30 mouse cellular contexts compared by ENCODE assay signal in genomic region chr6:3935606-3936005, GRCm38 (mm10). TPM values are rescaled to one million over a fixed set of nuclear protein-coding genes. Genes with fewer than 3 reads are reported as not detected.
A peak's percentile ranks its signal among the peaks of the same experiment; 100 is the strongest.
DNase-seq lines count a peak whose midpoint lies in the region; ATAC-seq and TF ChIP-seq lines count a peak whose summit lies in the region.
"Had no signal": no experiment of that assay in that cellular context is flagged by ENCODE, and none has a peak within 500 bp of the region (broad histone marks: within the 10 kb centered on the region; RNA-seq: fewer than 3 reads in every experiment).

No protein-coding gene starts in this region.

- TF ChIP-seq CTCF in lung, postnatal 0 days (IDR thresholded peaks at IDR 0.05): no peak

- no peak overlapping the region for H3K4me3 ChIP-seq in kidney, embryonic 14.5 days (ENCODE audit: low read length)
- no peak overlapping the region for H3K4me3 ChIP-seq in lung, postnatal 0 days (ENCODE audit: low read depth, low read length)
- H3K4me3 ChIP-seq: embryonic facial prominence, embryonic 13.5 days; hindbrain, embryonic 13.5 days; layer of hippocampus, adult 2 months; megakaryocyte, embryonic 14.5 days; neural tube, embryonic 15.5 days had no signal

- H3K27me3 ChIP-seq in kidney, embryonic 14.5 days (ENCODE audit: control insufficient read depth, insufficient read depth, low read length): no peaks in the 10 kb centered on the region
- no peaks in the 10 kb centered on the region for H3K27me3 ChIP-seq in lung, postnatal 0 days (replicated peaks; ENCODE audit: insufficient read depth, low read length)
- H3K27me3 ChIP-seq: embryonic facial prominence, embryonic 13.5 days; hindbrain, embryonic 13.5 days; megakaryocyte, embryonic 14.5 days; neural tube, embryonic 15.5 days had no signal

- no peak overlapping the region for H3K9ac ChIP-seq in kidney, embryonic 14.5 days (ENCODE audit: low read depth, low read length)
- H3K9ac ChIP-seq in lung, postnatal 0 days (replicated peaks; ENCODE audit: low read depth): no peak overlapping the region
- H3K9ac ChIP-seq: embryonic facial prominence, embryonic 13.5 days; forebrain, postnatal 0 days; hindbrain, embryonic 13.5 days; neural tube, embryonic 15.5 days had no signal

- TF ChIP-seq EP300 in lung, postnatal 0 days (IDR thresholded peaks at IDR 0.05): no peak

- peak overlapping the region; percentile 24; the same call in 1 of the 2 replicates for H3K27ac ChIP-seq in kidney, embryonic 14.5 days (ENCODE audit: low read depth, low read length)
- no peak overlapping the region for H3K27ac ChIP-seq in lung, postnatal 0 days (ENCODE audit: low read length)
- H3K27ac ChIP-seq: embryonic facial prominence, embryonic 13.5 days; hindbrain, embryonic 13.5 days; layer of hippocampus, adult 2 months; neural tube, embryonic 15.5 days had no signal

- no peak overlapping the region for H3K4me2 ChIP-seq in kidney, embryonic 14.5 days (replicated peaks; ENCODE audit: low read depth, low read length)
- H3K4me2 ChIP-seq in lung, postnatal 0 days (replicated peaks; ENCODE audit: low read depth, low read length): no peak overlapping the region
- H3K4me2 ChIP-seq: embryonic facial prominence, embryonic 13.5 days; hindbrain, embryonic 13.5 days; neural tube, embryonic 15.5 days had no signal

- peak; percentile 30 for DNase-seq in embryo, embryonic 10.5 days (ENCODE audit: low spot score)
- no peak for DNase-seq in embryo, embryonic 10 days (ENCODE audit: low spot score)
- DNase-seq in ZHBTc4 (ENCODE audit: low read depth, low spot score): peak; percentile 2
- DNase-seq in lung, postnatal 0 days (ENCODE audit: low spot score): peak; percentile 33
- DNase-seq in left cerebral cortex, adult 9 months (ENCODE audit: low spot score in 2 of 2): no peak
- DNase-seq: cerebellum, adult 2 months; forebrain, postnatal 0 days; layer of hippocampus, postnatal 36 days; left cerebral cortex, postnatal 4 days; liver; right cerebral cortex, postnatal 4 days; thymus, adult 2 months had no signal

- ATAC-seq in kidney, embryonic 14.5 days (ENCODE audit: low FRiP score, low TSS enrichment): no peak
- ATAC-seq in lung, postnatal 0 days: 0 out of 2 replicates have a peak, but pooled peaks have one; percentile 46
- no peak for ATAC-seq in megakaryocyte-erythroid progenitor cell, adult 5-6 weeks (replicated peaks; ENCODE audit: low FRiP score, low TSS enrichment, poor library complexity, severe bottlenecking)
- ATAC-seq in erythroid progenitor cell, adult 5-6 weeks (replicated peaks; ENCODE audit: low FRiP score, poor library complexity, severe bottlenecking): no peak
- ATAC-seq: CD4-positive, CD25-positive, alpha-beta regulatory T cell, adult 4 months; forebrain, postnatal 0 days; midbrain, embryonic 16.5 days had no signal

- 72% methylated on average over 2 of the region's 2 CpGs for WGBS in kidney, embryonic 14.5 days
- 37% methylated on average over 2 of the region's 2 CpGs for WGBS in lung, postnatal 0 days

- H3K36me3 ChIP-seq in kidney, embryonic 14.5 days (ENCODE audit: control insufficient read depth, insufficient read depth, low read length): no peaks in the 10 kb centered on the region
- no peaks in the 10 kb centered on the region for H3K36me3 ChIP-seq in lung, postnatal 0 days (ENCODE audit: insufficient read depth, low read length)
- H3K36me3 ChIP-seq: embryonic facial prominence, embryonic 13.5 days; hindbrain, embryonic 13.5 days; neural tube, embryonic 15.5 days had no signal

- no peaks in the 10 kb centered on the region for H3K4me1 ChIP-seq in kidney, embryonic 14.5 days (ENCODE audit: control insufficient read depth, insufficient read depth, low read length)
- H3K4me1 ChIP-seq in lung, postnatal 0 days (ENCODE audit: insufficient read depth, low read depth, low read length): no peaks in the 10 kb centered on the region
- H3K4me1 ChIP-seq: embryonic facial prominence, embryonic 13.5 days; hindbrain, embryonic 13.5 days; megakaryocyte, embryonic 14.5 days; neural tube, embryonic 15.5 days had no signal

- H3K9me3 ChIP-seq in kidney, embryonic 14.5 days (ENCODE audit: control insufficient read depth, low read length): no peaks in the 10 kb centered on the region
- H3K9me3 ChIP-seq in lung, postnatal 0 days (ENCODE audit: low read length): no peaks in the 10 kb centered on the region
- H3K9me3 ChIP-seq: embryonic facial prominence, embryonic 13.5 days; hindbrain, embryonic 13.5 days; megakaryocyte, embryonic 14.5 days; neural tube, embryonic 15.5 days had no signal

RNA-seq across cellular contexts. Expression of gene Tfpi2, which starts 53.1 kb away (rescaled TPM):
- 0.83 and 2.1 TPM in 2 replicates for polyA plus RNA-seq in kidney, embryonic 14.5 days (2014; fragmentation: Nextera tagmentation; extraction: Ambion mirVana)
- 6.9 and 7.0 TPM in 2 replicates for polyA plus RNA-seq in lung, postnatal 0 days (2015; fragmentation: Nextera tagmentation; extraction: Ambion mirVana)
- total RNA-seq in megakaryocyte-erythroid progenitor cell, adult 5-6 weeks (2014; fragmentation: Nextera tagmentation): 0.89 TPM in 1 of 2 replicates, not detected in the other
- total RNA-seq in megakaryocyte-erythroid progenitor cell, adult 5-6 weeks (2017): not detected in 2 replicates
- total RNA-seq in erythroid progenitor cell, adult 5-6 weeks (2015; ENCODE audit: low replicate concordance): 5.9 TPM in 1 of 2 replicates, not detected in the other
- not detected in 2 replicates for total RNA-seq in erythroid progenitor cell, adult 5-6 weeks (2017; ENCODE audit: low replicate concordance)
- total RNA-seq: layer of hippocampus, adult 2 months; layer of hippocampus, postnatal 36 days; left cerebral cortex, postnatal 4 days had no signal

RNA-seq across cellular contexts. Expression of gene Gngt1, which starts 58.0 kb away (rescaled TPM):
- not detected in 2 replicates for polyA plus RNA-seq in kidney, embryonic 14.5 days (2014; fragmentation: Nextera tagmentation; extraction: Ambion mirVana)
- polyA plus RNA-seq in lung, postnatal 0 days (2015; fragmentation: Nextera tagmentation; extraction: Ambion mirVana): not detected in 2 replicates
- not detected in 2 replicates for total RNA-seq in megakaryocyte-erythroid progenitor cell, adult 5-6 weeks (2014; fragmentation: Nextera tagmentation)
- total RNA-seq in megakaryocyte-erythroid progenitor cell, adult 5-6 weeks (2017): not detected in 2 replicates
- total RNA-seq in erythroid progenitor cell, adult 5-6 weeks (2015; ENCODE audit: low replicate concordance): not detected in 2 replicates
- total RNA-seq in erythroid progenitor cell, adult 5-6 weeks (2017; ENCODE audit: low replicate concordance): not detected in 2 replicates
- total RNA-seq: adrenal gland, postnatal 4 days; ES-E14; forebrain, postnatal 0 days; gastrocnemius, adult 18-20 months; gastrocnemius, postnatal 4 days; heart, postnatal 14 days; layer of hippocampus, adult 2 months; layer of hippocampus, postnatal 36 days; left cerebral cortex, postnatal 4 days had no signal
- polyA plus RNA-seq: CD4-positive, CD25-positive, alpha-beta regulatory T cell, adult 4 months; cerebellum, adult 2 months; forebrain, postnatal 0 days; heart, embryonic 11.5 days; hindbrain, embryonic 13.5 days; intestine, embryonic 14.5 days; liver, embryonic 16.5 days; midbrain, embryonic 16.5 days; neural tube, embryonic 15.5 days; thymus, adult 2 months had no signal

Comparison
In these comparisons a context has a peak if more than half of its experiments do, and no peak if none do; other contexts are left out.
1. DNase-seq: peak in embryo, embryonic 10.5 days (single experiment), ZHBTc4 (single experiment) and lung, postnatal 0 days (single experiment); none in embryo, embryonic 10 days (single experiment) and left cerebral cortex, adult 9 months (0 of 2).